Mouse (Mus musculus): Measurements from ENCODE around the gene Ntng1.

GRCm38 (mm10) chr3:109782289-109782951 lies 361.4 kb downstream of the Ntng1 start:
- peak; percentile 54 for TF ChIP-seq CTCF (conservative IDR thresholded peaks at IDR 0.05; ENCODE audit: low read length)
- no peak for TF ChIP-seq NANOG (IDR thresholded peaks at IDR 0.05; ENCODE audit: borderline replicate concordance, low read length)
- TF ChIP-seq POU5F1 (IDR thresholded peaks at IDR 0.05; ENCODE audit: borderline replicate concordance, low read length): no peak

Measured in E14TG2a.4 (cell line).